Mouse (Mus musculus) heart, adult 2 months (tissue): ENCODE results near the gene Ddx47.

Source experiments
- EP300 ChIP-seq: fragments of 200-500 bp; IDR thresholded peaks from 2 replicates; pipeline ENCODE4 v1.6.1; 2011; ENCODE audit warnings: low read depth, low read length, control low read depth; ENCODE audit not compliant: insufficient read depth
- POLR2A ChIP-seq: fragments of 200-500 bp; IDR thresholded peaks from 2 replicates; pipeline ENCODE4 v1.6.1; 2011; ENCODE audit warnings: mild to moderate bottlenecking, low read depth, low read length, control low read depth; ENCODE audit not compliant: insufficient read depth

DNA sequence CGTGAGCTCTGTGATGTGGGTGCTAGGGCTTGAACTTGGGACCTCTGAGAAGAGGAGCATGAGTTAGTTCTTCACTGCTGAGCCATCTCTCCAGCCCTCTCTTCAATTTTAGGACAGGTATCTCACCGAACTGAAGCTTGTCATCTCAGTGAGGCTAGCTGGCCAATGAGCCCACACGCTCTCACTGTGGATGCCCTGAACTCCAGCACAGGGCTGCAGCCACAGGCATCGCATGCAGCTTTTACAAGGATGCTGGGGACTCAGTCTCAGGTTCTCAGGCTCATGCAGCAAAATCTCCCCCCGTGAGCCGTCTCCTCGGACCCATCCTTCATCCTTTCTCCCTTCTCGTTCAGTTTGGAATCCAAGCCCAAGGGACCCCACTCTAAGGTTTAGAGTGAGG lies 13.3 kb upstream of the Ddx47 start:
- TF ChIP-seq POLR2A (no peak), EP300 (no peak)
